Mouse (Mus musculus) thymus, postnatal 14 days (tissue): Measurements from ENCODE around the gene Prlr.

Experiments used
- DNase-seq: peaks from one replicate; pipeline ENCODE4 v3.0.0; 2021

Gene Prlr

GRCm38 (mm10) chr15:10338606-10339005 is 161.6 kb downstream of the Prlr start:
- DNase-seq = no peak

DNA sequence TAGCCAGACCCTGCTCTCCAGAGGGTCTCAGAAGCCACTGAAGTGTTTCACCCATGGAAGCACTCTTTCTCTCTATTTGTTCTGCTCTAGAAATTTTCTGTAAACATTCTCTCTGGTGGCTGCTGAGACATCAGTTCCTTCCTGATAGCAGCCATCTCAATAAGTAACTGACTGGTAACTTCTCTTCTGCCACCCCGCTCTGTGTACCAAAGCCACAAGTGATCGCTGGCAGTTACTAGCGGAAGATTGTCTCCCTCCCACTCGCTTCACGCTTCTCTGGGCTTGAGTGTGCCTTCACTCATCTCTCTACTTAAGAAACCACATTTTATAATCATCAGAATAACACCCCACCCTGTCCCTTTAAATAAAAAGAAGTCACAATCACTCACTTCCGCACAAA is 170.0 kb downstream of the Prlr start:
- DNase-seq = no peak

DNA sequence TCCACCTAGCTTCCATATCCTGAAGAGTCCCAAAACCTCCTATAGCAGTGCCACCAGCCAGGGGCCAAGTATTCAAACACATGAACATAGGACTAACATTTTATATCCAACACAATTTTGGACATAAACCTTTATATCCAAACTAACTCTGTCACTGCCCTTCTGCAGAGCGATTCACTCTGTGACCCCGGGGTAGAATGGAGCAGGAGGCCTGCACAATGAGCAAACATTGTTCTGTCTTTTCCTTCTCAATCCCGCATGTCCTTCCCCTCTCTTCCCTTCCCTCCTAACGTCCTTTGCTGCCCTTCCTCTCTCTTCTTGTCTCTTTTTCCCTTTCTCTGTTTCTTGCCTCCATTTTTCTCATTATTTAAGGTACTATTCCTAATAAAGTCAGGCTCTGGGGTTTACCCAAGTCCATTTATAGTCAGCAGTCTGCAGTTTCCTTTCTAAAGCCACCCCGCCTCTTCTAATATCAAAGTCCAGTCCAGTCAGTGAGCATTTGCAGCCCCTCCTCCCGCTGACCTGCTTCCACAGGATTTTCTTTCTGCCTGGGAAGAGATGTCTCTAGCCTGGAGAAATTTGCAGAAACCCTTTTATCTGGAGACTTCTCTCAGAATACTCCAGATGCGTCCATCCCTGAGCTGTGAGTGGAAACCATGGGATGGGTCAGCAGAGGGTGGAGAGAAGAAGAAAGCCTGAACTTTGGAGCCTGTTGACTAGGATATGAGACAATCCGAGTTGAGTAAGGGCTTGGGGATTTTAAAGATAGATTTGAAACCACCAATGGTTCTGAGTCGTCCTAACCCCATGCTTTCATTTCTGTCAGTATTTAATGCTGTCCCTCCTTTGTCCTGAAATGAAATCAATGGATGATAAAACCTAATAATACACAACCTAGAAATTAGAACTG is 181.3 kb downstream of the Prlr start, which contains the start of gene Agxt2:
Gene Agxt2 (plus strand): TSS at position 494 of the 910 bp plus-strand sequence.
- DNase-seq = no peak

DNA sequence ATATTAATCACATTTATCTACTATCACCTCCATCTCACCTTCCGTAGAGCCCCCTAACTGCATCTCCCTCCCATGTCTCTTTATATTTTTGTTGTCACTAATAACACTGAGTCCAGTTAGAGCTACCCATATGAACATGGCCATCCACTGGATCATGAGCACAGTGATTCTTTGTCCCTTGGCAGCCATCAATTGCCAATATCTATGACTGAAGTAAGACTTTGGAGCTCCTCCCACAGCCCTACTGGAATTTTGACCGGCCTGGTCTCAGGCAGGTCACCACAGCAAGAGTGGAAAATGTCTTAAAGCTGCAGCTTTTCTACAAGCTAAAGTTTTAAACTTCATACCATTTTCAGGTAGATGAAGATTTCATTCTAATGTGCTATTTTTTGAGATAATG is 189.3 kb downstream of the Prlr start:
- no peak for DNase-seq

GRCm38 (mm10) chr15:10375404-10375803 is 198.4 kb downstream of the Prlr start:
- no peak for DNase-seq

DNA sequence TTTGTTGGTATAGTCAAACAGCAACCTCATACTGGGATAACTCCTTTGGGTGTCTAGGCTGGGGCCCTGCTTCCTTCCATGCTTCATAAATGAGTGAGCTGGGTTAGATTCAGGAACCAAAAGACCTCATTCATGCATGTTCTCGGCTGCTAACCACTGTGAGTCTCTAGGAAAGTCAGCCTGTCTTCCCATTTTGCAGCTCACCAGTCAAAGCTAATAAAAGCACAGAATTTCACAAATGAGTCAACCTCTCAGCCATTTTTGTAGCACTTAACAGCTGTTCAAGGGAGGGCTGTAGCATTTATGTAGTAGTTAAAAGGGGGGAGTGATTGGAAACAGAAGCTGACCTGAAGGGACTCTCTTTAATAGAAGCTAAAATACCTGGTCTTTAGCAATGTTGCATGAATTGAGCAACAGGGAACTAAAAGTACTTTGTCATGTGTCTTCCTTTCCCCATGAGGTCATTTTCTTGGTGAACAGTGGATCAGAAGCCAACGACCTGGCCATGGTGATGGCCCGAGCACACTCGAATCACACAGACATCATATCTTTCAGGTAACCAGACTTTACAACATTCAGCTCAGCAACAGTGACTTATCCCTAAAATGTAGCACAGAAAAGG is 201.4 kb downstream of the Prlr start:
- no peak for DNase-seq

DNA sequence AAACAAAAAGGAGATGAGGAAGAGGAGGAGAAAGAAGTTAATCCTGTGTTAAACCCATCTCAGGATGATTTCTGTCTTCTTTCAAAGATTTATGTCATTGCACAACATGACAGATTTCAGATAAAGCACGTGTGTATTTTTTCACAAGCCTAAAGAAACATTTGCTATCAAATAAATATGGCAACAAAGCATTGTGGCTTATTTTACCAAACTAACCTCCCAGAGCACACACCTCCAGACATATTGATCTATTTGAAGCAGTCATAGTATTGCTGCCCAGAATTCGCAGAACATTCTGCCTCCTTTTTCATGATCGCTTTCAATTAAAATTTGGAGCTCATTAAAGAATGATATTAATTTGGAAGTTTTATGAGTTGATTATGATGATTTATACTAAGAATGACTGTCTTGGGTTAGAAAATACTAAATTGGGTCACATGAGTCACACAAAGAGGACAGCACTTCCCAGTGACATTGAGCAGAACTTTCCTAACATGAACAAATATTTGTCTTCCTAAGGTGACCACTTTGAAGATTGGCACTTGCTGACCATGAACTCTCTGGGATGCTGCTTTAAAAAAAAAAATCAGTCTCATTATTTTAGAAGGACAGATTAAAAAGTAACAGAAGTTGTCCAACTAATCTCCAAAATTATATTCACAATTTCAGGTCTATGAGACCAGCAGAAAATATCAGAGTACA is 202.9 kb downstream of the Prlr start:
- DNase-seq = no peak

DNA sequence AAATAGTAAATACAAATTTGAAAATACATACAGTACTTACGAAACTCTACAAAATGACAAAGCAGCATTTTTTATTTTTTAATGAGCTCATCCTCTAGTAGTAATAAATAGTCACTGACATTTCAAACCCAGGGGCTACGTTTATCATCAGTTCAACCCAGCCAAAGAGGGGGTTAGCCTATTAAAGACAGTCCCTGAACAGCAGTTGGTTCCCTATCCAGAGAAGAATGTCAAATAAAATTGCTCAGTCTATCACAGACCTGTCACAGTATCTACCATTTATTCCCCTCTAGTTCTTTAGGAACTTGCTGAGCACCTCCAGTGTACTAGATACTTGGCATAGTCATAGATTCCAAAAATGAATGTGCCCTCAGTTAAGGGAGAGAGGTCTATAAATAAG is 210.2 kb downstream of the Prlr start:
- no peak for DNase-seq
